Mouse (Mus musculus) liver, embryonic 13.5 days (tissue): ENCODE measurements around the gene Abhd8. TPM values are rescaled to one million over a fixed set of nuclear protein-coding genes. Genes with fewer than 3 reads are reported as not detected.
A peak's percentile ranks its signal among the peaks of the same experiment; 100 is the strongest.
"Not testable (repeated sequence)": the region's sequence is repeated elsewhere in the genome, so short reads cannot be mapped to it uniquely, and the experiment has no call there.

Experiments
- ATAC-seq: fragments of 200-750 bp; cut with Nextera tagmentation; 2 replicates; pipeline ENCODE4 v1.8.0; 2017; ENCODE audit warnings: low read depth, mild to moderate bottlenecking, moderate number of reproducible peaks, moderate library complexity
- DNase-seq: peaks from one replicate; pipeline ENCODE4 v3.0.0; 2022
- H3K27ac ChIP-seq: fragments of 300-500 bp; sonication (generic); 2 replicates; pipeline ENCODE4 v1.5.1; 2015; ENCODE audit warnings: moderate library complexity, mild to moderate bottlenecking, inconsistent platforms
- H3K27me3 ChIP-seq: fragments of 300-500 bp; sonication (generic); 2 replicates; pipeline ENCODE4 v1.6.1; 2015; ENCODE audit warnings: mild to moderate bottlenecking, inconsistent platforms
- H3K36me3 ChIP-seq: fragments of 300-500 bp; sonication (generic); 2 replicates; pipeline ENCODE4 v1.6.1; 2015; ENCODE audit warnings: mild to moderate bottlenecking, inconsistent platforms
- H3K4me1 ChIP-seq: fragments of 300-500 bp; sonication (generic); replicated peaks from 2 replicates; pipeline ENCODE4 v1.6.1; 2015; ENCODE audit warnings: inconsistent platforms
- H3K4me2 ChIP-seq: fragments of 300-500 bp; sonication (generic); 2 replicates; pipeline ENCODE4 v1.6.1; 2015; ENCODE audit warnings: inconsistent platforms, mild to moderate bottlenecking, moderate library complexity
- H3K4me3 ChIP-seq: fragments of 300-500 bp; sonication (generic); replicated peaks from 2 replicates; pipeline ENCODE4 v1.5.1; 2015; ENCODE audit warnings: mild to moderate bottlenecking, inconsistent platforms
- H3K9ac ChIP-seq: fragments of 300-500 bp; sonication (generic); 2 replicates; pipeline ENCODE4 v1.6.1; 2015; ENCODE audit warnings: mild to moderate bottlenecking, inconsistent platforms
- H3K9me3 ChIP-seq: fragments of 300-500 bp; sonication (generic); replicated peaks from 2 replicates; pipeline ENCODE4 v1.6.1; 2016; ENCODE audit warnings: inconsistent platforms
- WGBS: fragments of 180-500 bp; shearing (Covaris S2); methylation state at CpG from one replicate; pipeline ENCODE4 v1.1.7; 2015; ENCODE audit not compliant: insufficient replicate concordance; 5-methylcytosine and 5-hydroxymethylcytosine counted together
- polyA plus RNA-seq: library from polyadenylated mRNA; unstranded; fragments of >200 nt; fragmentation: Nextera tagmentation; extraction: Ambion mirVana; gene quantifications from 2 replicates; pipeline ENCODE4 v1.2.1, GENCODE M21; 2015

Abhd8 gene
- polyA plus RNA-seq, 1 experiment from 2014 or later, result 13.2 TPM

GRCm38 (mm10) chr8:71460716-71461115 lies 2.7 kb downstream of the Abhd8 start:
- ATAC-seq, result no peak
- peaks cover 43% of the 10 kb centered on the region for H3K4me1 ChIP-seq
- 88% methylated on average over 6 of the region's 6 CpGs for WGBS

DNA sequence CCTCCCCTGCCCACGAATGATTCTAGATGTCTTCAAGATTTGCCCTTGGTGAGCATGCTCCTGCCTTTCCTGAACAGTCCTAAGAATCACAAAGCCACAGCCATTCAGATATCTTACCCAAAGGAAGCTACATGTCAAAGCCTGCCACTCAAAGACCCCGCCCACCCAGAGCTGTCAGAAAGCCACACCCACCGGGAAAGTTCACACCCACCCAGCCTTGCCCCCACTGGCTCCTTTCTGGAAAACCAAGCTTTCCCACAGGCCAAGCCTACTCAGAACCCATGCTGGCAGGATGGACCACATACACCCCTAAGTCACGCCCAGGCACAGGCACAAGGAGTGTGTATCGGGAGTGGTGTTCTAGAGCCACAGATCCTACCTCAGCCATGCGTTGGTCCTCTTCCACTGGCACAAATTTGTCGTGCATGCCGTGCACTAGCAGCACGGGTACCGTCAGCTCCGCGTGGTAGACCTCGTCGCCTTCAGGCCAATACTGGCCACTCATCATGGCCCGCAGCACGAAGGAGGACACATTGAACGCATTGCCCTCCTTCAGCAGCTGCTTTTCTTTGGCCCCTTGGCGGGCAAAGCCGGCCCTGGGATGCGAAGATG lies 5.7 kb downstream of the Abhd8 start:
- H3K27ac ChIP-seq, result no peak overlapping the region
- ATAC-seq (no peak), DNase-seq (no peak)
- no peak overlapping the region for H3K9ac ChIP-seq
- WGBS, result 65% methylated on average over 20 of the region's 20 CpGs
- peaks cover 16% of the 10 kb centered on the region for H3K36me3 ChIP-seq
- H3K4me2 ChIP-seq, result no peak overlapping the region
- peaks cover 18% of the 10 kb centered on the region; the same call in 1 of the 2 replicates for H3K27me3 ChIP-seq
- no peak overlapping the region for H3K4me3 ChIP-seq
- no peaks in the 10 kb centered on the region; the same call in 1 of the 2 replicates for H3K9me3 ChIP-seq
- peaks cover 22% of the 10 kb centered on the region for H3K4me1 ChIP-seq

More at GRCm38 (mm10) chr8:71460716-71461115, 2.7 kb downstream of the Abhd8 start:
- Histone ChIP-seq H3K9ac (no peak overlapping the region), H3K4me3 (no peak overlapping the region), H3K9me3 (no peaks in the 10 kb centered on the region; the same call in 1 of the 2 replicates), H3K27ac (no peak overlapping the region), H3K4me2 (no peak overlapping the region), H3K36me3 (peaks cover 17% of the 10 kb centered on the region), H3K27me3 (peaks cover 14% of the 10 kb centered on the region; the same call in 1 of the 2 replicates)
- DNase-seq, result no peak

DNA sequence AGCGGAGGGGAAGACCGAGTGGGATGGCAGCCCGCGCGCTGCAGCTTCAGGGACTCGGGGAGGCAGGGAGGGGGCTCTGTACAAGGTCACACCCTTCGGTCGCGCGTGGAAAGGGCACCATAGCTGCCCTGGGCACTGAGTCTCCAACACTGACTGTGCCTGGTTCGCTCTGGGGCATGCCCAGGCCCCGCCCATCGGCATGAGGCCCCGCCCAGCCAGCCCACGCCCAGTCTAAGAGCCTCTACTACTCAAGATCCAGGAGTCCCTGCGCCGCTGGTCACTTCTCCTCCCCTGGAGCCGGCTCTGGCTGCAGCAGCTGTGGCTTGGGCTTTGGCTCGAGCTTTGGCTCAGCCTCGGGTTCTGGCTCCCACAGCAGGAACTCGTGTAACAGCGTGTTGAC lies 6.5 kb downstream of the Abhd8 start:
- Histone ChIP-seq H3K4me1 (peaks cover 15% of the 10 kb centered on the region), H3K36me3 (peaks cover 16% of the 10 kb centered on the region), H3K9ac (no peak overlapping the region), H3K9me3 (no peaks in the 10 kb centered on the region; the same call in 1 of the 2 replicates), H3K27me3 (peaks cover 20% of the 10 kb centered on the region; the same call in 1 of the 2 replicates), H3K4me3 (no peak overlapping the region), H3K4me2 (no peak overlapping the region), H3K27ac (no peak overlapping the region)
- ATAC-seq (peak; percentile 61), DNase-seq (peak; percentile 60)
- WGBS, result 31% methylated on average over 22 of the region's 22 CpGs

GRCm38 (mm10) chr8:71454668-71455067 lies 8.8 kb downstream of the Abhd8 start:
- ATAC-seq (no peak), DNase-seq (no peak)

DNA sequence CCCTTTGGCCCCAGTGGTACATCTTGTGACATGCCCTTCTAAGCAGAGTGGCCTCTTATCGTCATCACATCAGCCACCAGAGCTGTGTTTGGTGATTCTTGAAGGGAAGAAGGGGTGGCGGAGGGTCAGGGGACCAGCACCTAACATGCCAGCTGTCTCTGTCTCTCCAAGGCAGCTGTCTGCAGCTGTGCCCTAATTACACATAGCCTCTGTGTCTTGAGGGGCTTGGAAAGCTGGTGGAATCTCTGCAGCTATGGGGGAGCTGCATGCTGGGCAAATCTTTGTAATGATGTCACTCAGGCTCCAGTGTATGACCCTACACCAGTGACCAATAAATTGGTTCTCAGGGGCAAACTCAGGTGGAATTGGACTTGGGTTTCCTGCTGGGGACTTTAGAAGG lies 10.8 kb downstream of the Abhd8 start:
- WGBS, result 50% methylated on average over 2 of the region's 2 CpGs

More at GRCm38 (mm10) chr8:71454668-71455067, 8.8 kb downstream of the Abhd8 start:
- peaks cover 4% of the 10 kb centered on the region; the same call in 1 of the 2 replicates for H3K36me3 ChIP-seq
- no peaks in the 10 kb centered on the region for H3K9me3 ChIP-seq
- no peak overlapping the region for H3K9ac ChIP-seq
- H3K4me1 ChIP-seq, result peaks cover 15% of the 10 kb centered on the region
- peaks cover 22% of the 10 kb centered on the region; the same call in 1 of the 2 replicates for H3K27me3 ChIP-seq
- H3K4me3 ChIP-seq, result no peak overlapping the region
- H3K27ac ChIP-seq, result no peak overlapping the region
- H3K4me2 ChIP-seq, result no peak overlapping the region
- WGBS, result 74% methylated on average over 8 of the region's 8 CpGs

DNA sequence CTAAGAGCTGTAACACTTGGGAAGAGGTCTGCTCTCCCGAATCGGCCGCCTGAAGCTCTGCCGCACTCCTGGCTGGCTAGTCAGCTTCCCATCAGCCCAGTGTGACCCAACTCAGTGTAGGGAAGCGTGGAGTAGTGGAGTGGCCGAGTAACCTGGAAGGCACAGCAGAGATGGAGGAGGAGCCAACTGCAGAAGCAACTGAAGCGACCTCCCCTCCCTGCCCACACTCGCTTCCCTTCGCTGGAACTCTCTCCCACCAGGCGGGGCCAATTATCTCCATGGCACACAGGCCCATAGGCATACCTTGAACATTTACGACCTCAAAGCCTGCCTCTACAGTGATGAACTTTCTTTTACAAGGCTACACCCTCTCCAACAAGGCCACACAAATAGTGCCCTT lies 11.7 kb downstream of the Abhd8 start:
- ATAC-seq (no peak), DNase-seq (no peak)
- H3K27ac ChIP-seq, result no peak overlapping the region
- 39% methylated on average over 11 of the region's 11 CpGs for WGBS
- H3K27me3 ChIP-seq, result peaks cover 22% of the 10 kb centered on the region; the same call in 1 of the 2 replicates
- no peak overlapping the region for H3K4me3 ChIP-seq
- H3K4me2 ChIP-seq, result no peak overlapping the region
- H3K36me3 ChIP-seq, result no peaks in the 10 kb centered on the region
- no peaks in the 10 kb centered on the region for H3K9me3 ChIP-seq
- H3K9ac ChIP-seq, result no peak overlapping the region
- peaks cover 2% of the 10 kb centered on the region for H3K4me1 ChIP-seq

More for the DNA sequence above, 10.8 kb downstream of the Abhd8 start:
- Histone ChIP-seq H3K4me1 (peaks cover 11% of the 10 kb centered on the region), H3K9me3 (no peaks in the 10 kb centered on the region), H3K27me3 (peaks cover 22% of the 10 kb centered on the region; the same call in 1 of the 2 replicates), H3K4me3 (no peak overlapping the region), H3K4me2 (no peak overlapping the region), H3K36me3 (no peaks in the 10 kb centered on the region), H3K27ac (no peak overlapping the region), H3K9ac (no peak overlapping the region)
- DNase-seq (no peak), ATAC-seq (no peak)

GRCm38 (mm10) chr8:71451337-71451736 lies 12.1 kb downstream of the Abhd8 start:
- 56% methylated on average over 4 of the region's 4 CpGs for WGBS

DNA sequence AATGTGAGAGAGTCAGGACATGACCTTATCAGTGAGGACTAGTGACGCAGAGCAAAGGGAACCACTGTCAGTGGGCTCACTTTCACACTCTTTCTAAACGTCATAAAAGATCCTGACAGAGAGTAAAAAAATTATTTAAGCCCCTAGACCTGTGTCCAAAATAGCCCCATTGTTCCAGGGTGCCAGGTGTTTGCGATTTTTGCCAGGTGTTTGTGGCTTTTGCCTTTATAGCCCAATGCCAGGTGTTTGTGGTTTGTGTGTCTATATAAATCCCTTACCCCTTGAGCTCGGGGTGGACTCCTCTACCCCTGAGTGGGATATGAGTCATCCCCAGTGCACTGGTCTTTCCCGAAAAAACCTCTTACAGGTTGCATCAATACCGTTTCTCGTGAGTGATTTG lies 18.4 kb downstream of the Abhd8 start:
- no peak overlapping the region for H3K4me3 ChIP-seq
- ATAC-seq (no peak), DNase-seq (no peak)
- no peak overlapping the region for H3K4me2 ChIP-seq
- H3K27ac ChIP-seq, result no peak overlapping the region
- H3K9me3 ChIP-seq, result no peaks in the 10 kb centered on the region
- WGBS, result 62% methylated on average over 7 of the region's 7 CpGs
- H3K4me1 ChIP-seq, result no peaks in the 10 kb centered on the region
- peaks cover 25% of the 10 kb centered on the region for H3K27me3 ChIP-seq
- H3K36me3 ChIP-seq, result no peaks in the 10 kb centered on the region
- H3K9ac ChIP-seq, result no peak overlapping the region

More at GRCm38 (mm10) chr8:71451337-71451736, 12.1 kb downstream of the Abhd8 start:
- Histone ChIP-seq H3K4me2 (no peak overlapping the region), H3K27me3 (peaks cover 22% of the 10 kb centered on the region; the same call in 1 of the 2 replicates), H3K27ac (no peak overlapping the region), H3K4me1 (no peaks in the 10 kb centered on the region), H3K4me3 (no peak overlapping the region), H3K9me3 (no peaks in the 10 kb centered on the region), H3K36me3 (no peaks in the 10 kb centered on the region), H3K9ac (no peak overlapping the region)
- ATAC-seq, result no peak
- DNase-seq, result no peak

GRCm38 (mm10) chr8:71441404-71441803 lies 22.1 kb downstream of the Abhd8 start:
- H3K4me2 ChIP-seq, result no peak overlapping the region
- H3K27me3 ChIP-seq, result peaks cover 25% of the 10 kb centered on the region
- ATAC-seq (no peak), DNase-seq (no peak)
- H3K9ac ChIP-seq, result no peak overlapping the region
- no peaks in the 10 kb centered on the region for H3K9me3 ChIP-seq
- under 1% methylated on average over 7 of the region's 7 CpGs for WGBS
- no peaks in the 10 kb centered on the region for H3K4me1 ChIP-seq
- H3K36me3 ChIP-seq, result no peaks in the 10 kb centered on the region
- no peak overlapping the region for H3K4me3 ChIP-seq
- H3K27ac ChIP-seq, result no peak overlapping the region

- 40% methylated on average over 3 of the region's 3 CpGs for WGBS
- Histone ChIP-seq H3K27me3 (peaks cover 3% of the 10 kb centered on the region; the same call in 1 of the 2 replicates), H3K9ac (no peak overlapping the region), H3K36me3 (no peaks in the 10 kb centered on the region), H3K4me1 (no peaks in the 10 kb centered on the region), H3K27ac (no peak overlapping the region), H3K9me3 (no peaks in the 10 kb centered on the region), H3K4me2 (no peak overlapping the region), H3K4me3 (no peak overlapping the region)
- DNase-seq, result no peak
- ATAC-seq, result no peak
Measured at GRCm38 (mm10) chr8:71437041-71437440, 26.4 kb downstream of the Abhd8 start.

- not testable (repeated sequence) for H3K27me3 ChIP-seq, H3K9ac ChIP-seq, H3K4me1 ChIP-seq, H3K4me3 ChIP-seq, H3K4me2 ChIP-seq, H3K27ac ChIP-seq, H3K36me3 ChIP-seq, ATAC-seq, H3K9me3 ChIP-seq, DNase-seq
- WGBS, result 58% methylated on average over 1 of the region's 1 CpGs
Measured at GRCm38 (mm10) chr8:71432935-71433334, 30.5 kb downstream of the Abhd8 start.

DNA sequence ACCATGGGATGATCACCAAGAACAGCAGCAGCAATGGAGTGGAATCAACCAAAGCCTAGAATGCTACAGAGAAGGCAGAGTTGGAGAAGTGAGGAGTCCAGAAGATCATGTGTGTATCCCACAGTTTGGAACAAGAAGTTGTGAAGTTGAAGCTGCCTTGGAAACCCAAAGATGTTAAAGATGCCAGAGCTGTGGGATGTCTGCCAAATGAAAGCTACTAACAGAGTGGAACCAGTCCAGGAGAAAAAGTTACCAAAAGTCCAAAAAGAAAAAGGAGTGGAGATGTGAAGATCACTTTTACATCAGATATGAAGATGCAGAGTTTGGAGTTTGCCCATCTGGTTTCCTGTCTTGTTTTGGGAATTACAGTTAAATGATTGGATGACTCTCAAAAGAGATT lies 41.3 kb downstream of the Abhd8 start:
- H3K9ac ChIP-seq, result no peak overlapping the region
- H3K4me1 ChIP-seq, result no peaks in the 10 kb centered on the region
- no peak overlapping the region for H3K4me2 ChIP-seq
- H3K4me3 ChIP-seq, result no peak overlapping the region
- no peaks in the 10 kb centered on the region for H3K9me3 ChIP-seq
- ATAC-seq (no peak), DNase-seq (no peak)
- no peaks in the 10 kb centered on the region for H3K36me3 ChIP-seq
- H3K27ac ChIP-seq, result no peak overlapping the region
- peaks cover 3% of the 10 kb centered on the region; the same call in 1 of the 2 replicates for H3K27me3 ChIP-seq
